Mouse (Mus musculus): Measurements from ENCODE around the gene Mchr1.

DNA sequence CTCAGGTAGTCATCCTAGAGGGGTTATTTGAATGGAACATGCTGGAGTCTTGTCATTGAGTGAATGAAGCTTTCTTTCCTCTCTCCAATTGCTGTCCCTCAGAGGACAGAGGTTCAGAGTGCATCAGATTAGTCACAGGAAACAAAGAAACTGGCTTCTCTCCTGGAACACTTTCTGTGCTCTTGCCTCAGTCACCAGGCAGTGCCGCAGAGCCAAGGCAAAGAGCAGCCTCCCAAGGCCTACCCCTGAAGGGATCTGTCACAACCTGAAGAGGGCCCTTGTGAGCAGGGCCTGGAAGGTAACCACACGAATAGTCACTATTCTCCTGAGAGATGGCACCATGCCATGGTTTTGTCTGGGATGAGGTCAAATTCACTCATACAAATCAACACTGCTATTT is 18.3 kb downstream of the Mchr1 start:
- no peak for TF ChIP-seq POLR2A (IDR thresholded peaks at IDR 0.05; ENCODE audit: low read depth, low read length)
- TF ChIP-seq MXI1 (IDR thresholded peaks at IDR 0.05; ENCODE audit: low read depth, low read length) = no peak
- no peak for TF ChIP-seq ZKSCAN1 (IDR thresholded peaks at IDR 0.05; ENCODE audit: borderline replicate concordance, low read depth, low read length)
- TF ChIP-seq CTCF (conservative IDR thresholded peaks at IDR 0.05 in 1 of 2, IDR thresholded peaks at IDR 0.05 in 1 of 2; ENCODE audit: low read depth in 2 of 2, low read length in 2 of 2) = peak in 1 of 2 experiments; percentile 45; a peak in 2 of 4 replicates
- no peak for TF ChIP-seq CHD2 (IDR thresholded peaks at IDR 0.05; ENCODE audit: low read length)
- no peak for TF ChIP-seq GABPA (IDR thresholded peaks at IDR 0.05; ENCODE audit: insufficient replicate concordance, low read depth, low read length)
- TF ChIP-seq RCOR1 (conservative IDR thresholded peaks at IDR 0.05; ENCODE audit: low read depth, low read length) = no peak

All from CH12.LX (cell line).